Mouse (Mus musculus) induced T-regulatory cell, adult 2 months (primary cell): ENCODE results near the gene Mmp14.

Source experiments
- DNase-seq: peaks from one replicate; pipeline ENCODE4 v3.0.0-alpha.2; 2012; ENCODE audit warnings: low read depth

Mmp14 gene

DNA sequence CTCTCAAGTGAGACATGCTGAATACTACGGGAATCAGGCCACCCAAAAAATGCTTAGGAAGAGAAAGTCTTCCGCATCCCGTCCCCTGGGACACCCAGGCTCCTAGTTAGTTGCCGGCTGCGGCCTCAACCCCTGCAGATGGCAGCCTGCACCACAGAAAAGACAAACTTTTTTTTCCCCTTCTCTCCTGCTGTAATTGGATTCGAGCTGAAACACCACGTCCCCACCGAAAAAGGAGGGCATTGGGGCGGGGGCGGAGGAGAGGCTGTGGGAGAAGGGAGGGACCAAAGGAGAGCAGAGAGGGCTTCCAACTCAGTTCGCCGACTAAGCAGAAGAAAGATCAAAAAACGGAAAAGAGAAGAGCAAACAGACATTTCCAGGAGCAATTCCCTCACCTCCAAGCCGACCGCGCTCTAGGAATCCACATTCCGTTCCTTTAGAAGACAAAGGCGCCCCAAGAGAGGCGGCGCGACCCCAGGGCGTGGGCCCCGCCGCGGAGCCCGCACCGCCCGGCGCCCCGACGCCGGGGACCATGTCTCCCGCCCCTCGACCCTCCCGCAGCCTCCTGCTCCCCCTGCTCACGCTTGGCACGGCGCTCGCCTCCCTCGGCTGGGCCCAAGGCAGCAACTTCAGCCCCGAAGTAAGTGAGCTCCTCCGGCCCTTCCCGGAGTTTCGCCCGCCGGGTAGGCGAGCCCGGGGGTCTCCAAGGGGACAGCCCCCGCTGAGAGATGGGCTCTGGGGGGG lies at the start of gene Mmp14:
Mmp14 (plus strand) TSS at position 279 of the 744 bp plus-strand sequence.
- DNase-seq = no peak

DNA sequence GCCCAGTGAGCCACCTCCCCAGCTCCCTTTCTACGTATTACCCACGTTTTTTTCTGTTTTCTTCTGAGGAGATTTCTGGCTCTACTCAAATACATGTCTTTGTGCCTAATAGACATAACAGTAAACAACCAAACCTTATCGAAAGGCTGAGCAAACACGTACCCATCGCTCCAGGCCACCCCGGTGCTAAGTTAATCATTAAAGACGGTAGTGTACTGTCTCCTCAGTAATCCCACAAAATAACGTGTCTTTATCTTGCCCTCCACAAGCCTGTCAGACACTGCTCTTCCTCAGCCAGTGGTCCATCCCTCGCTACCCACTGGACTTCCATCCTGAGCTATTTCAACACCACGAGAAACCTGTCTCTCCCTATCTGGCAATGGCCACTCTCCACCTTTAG lies 49.6 kb upstream of the Mmp14 start:
- DNase-seq = no peak

DNA sequence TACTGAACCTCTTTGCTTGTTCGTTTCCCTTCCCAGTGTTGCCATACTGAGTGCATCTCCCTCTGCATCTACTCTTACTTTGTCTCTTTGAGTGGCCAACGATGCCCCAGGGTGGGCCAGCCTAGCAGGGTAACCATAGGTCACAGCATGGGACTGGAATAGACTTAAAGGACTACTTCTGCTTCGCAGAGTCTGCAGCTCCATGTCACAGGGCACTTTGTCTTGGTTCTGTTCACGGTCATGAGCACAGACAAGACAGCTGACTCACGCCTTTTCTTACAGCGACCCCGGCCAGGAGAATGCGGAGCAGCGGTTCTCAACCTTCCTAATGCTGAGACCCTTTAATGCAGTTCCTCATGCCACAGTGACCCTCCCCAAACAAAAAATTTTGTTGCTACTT lies 48.8 kb upstream of the Mmp14 start:
- no peak for DNase-seq

DNA sequence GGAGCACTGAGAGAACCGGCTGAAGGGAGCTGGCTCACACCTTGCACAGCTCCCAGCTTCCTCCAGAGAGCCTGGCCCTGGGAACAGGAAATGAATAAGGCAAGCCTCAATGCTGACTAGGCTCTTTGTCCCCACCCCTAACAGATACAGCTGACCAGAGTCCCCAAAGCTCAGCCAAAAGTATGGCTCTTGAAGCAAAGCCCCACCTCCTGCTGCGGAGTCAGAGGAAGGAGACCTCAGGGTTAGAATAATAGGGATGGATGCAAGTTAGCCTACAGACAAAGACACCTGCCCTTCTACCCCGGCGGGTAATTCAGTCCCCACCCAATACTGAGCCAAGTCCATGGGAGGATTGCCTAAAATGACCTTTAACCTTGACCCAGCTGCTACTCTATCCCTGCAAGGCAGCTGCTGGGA lies 48.0 kb upstream of the Mmp14 start:
- no peak for DNase-seq

DNA sequence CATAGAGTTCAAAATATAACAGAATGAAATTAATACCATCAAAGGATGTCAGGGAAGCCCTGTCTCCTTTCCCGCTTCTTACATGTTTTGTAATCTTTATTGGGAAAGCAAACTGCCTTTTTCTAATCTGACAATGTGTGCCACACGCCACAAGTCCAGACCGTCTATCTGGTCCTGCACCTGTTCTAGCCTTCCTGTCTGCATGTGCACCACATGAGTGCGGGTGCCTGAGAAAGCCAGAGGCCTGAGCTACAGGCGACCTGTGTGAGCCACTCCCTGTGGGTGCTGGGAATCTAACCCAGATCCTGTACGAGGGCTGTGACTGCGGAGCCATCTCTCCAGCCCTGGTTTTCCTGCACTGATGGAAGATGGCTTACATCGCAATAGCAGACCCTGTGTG lies 47.0 kb upstream of the Mmp14 start:
- DNase-seq = no peak

DNA sequence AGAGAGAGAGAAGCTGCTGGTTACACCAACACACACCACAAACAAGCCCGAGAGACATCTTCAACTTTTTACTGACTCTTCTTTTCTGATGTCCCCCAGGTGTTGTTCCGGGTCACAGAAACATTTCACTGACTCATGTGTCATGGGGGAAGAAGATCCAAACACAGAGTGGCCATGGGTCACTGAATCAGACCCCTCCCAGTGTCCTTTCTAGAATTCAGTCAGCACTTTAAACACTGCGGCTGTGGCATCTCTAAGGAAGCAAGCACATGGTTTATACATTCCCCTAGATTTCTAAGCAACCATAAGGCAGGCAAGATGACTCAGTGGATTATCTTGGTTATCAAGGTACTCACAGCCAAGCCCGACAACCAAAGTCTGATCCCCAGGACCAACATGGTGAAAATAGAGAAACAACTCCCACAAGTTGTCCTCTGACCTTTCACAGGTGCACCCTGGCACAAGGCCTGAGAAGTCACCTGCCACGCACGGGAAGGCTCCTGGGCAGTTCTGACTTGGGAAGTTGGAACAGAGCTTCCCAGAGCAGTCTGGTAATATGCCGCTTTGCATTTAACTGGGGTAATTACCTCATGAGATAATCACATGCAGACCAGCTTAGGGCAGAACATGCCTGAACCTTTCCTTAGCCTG lies 45.3 kb upstream of the Mmp14 start:
- DNase-seq = no peak

DNA sequence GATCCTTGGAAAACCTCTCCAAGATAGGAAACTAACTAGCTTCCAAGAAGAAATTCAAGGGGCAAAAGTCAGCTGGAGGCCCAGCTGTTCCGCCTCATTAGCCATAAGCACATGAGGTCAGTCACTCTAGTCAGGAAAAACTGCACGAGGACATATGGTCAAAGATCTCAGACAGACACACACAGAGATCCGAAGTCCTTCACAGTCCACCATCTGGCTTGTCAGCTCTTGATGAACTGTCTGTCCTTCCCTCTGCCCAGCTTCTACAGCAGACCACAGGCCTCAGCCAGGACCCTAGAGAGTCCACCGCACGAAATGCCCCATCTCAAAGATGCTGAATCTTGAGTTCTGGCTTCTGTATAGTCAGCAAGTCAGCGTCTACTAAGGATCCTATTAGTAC lies 43.9 kb upstream of the Mmp14 start:
- DNase-seq = no peak

DNA sequence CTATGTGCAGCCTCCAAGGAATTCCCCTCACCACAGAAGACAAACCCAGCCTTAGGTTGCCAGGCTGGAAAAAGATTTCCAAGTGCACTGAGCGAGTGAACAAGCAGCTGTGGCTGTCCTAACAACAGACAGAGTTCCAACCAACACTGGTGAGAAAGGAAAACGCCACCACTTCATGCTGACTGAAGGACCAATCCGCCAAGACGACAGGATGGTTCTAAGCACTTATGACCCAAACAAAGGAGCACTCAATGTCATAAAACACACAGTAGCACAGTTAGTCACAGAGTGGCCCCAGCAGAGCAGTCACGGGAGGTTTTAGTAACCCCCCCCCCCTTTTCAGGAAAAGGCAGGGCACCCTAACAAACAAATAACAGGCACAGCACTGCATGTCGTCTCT lies 40.6 kb upstream of the Mmp14 start:
- no peak for DNase-seq

DNA sequence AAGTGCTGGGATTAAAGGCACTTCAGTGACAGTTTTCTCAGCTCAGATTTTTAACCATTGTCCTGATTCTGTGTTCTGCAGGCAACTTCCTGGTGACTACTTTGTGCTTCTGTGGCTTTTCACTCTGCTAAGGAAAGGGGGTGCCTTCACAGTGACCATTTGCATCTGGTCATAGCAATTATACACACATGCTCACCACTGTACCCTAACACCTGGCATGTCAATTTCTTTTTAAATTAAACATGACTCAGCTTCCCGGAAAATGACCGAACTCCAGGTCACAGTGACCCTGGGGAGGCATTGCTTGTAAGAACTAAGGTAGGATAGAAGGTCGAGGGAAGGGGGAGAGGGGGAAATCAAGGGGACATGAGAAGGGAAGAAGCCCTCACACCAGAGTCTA lies 37.6 kb upstream of the Mmp14 start:
- no peak for DNase-seq

DNA sequence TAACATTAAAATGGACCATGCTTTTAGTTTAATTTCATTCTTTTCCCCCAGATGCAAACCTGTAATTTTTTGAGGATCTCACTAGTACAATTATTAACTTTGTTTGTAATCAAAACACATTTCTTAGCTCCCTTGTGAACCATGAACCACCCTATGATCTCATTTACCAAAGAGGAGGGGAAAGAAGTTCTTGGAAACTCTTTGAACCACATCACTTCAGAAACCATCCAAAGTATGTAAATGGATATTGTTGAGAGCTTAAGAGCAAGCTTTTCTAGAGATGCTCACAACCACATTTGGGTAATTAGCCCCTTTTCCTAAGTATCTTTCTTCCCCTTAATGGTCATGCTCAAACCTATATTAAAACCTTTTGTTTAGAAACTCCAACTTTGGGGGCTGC lies 37.1 kb upstream of the Mmp14 start:
- DNase-seq = no peak

DNA sequence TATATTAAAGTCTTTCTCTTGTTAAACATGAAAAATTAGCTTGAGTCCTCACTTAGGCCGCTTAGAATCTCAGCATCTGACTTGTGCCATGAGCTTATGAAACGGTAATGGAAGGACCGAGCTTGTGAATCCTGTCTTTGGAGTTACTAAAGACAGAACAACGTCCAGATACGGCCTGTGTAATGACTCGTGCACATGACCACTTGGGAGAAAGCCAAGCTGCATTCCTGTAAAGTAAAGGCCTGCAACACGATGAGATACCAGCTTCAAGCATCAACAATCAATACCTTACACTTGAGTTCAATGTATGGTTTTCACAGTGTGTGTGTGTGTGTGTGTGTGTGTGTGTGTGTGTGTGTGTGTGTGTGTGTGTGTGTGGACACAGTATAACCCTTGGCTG lies 34.7 kb upstream of the Mmp14 start:
- DNase-seq = no peak

DNA sequence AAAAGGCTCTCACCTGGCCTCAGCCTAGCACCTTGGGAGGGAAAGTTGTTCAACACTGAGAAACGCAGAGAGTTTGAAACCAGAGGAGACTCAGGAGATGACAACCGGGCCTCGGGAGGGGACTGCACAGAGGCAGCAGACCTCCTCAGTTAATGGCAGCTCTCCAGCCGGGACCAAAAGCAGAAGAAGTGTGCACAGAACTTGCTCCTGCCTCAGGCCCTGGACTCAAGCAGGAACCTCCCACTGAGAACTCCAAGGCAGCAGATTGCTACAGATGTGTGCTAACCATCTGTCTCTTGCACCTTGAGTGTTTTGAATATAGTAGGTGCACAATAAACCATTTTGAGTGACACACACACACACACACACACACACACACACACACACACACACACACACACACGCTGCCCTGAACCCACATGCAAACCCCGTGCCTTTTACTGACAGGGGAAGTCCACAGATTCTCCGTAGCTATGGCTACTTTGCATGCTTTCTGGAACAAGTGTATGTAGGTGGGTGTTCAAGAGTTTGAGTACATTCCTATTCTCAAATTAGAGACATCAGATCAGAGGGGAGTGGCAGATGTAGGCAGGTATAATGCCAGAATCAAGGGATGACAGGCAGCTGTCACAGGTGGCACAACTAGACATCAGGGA lies 33.4 kb upstream of the Mmp14 start:
- peak; percentile 62 for DNase-seq

DNA sequence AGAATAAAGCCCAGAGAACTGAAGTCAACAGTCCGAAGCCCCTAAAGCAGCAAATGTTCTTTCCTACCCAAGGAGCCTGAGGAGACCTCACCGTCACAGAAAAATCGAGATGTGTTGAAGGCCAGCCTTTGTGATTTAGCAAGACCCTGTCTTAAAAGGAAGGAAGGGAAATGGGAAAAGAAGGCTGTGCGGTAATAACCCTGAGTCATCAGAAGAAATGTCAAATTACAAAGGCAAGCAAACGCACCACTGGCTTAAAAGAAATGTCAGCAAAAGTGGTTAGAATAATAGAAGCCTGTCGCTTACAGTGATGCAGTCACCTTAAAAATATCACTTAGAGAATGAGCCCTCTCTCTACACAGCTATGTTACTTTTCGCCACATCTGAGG lies 32.9 kb upstream of the Mmp14 start:
- no peak for DNase-seq

DNA sequence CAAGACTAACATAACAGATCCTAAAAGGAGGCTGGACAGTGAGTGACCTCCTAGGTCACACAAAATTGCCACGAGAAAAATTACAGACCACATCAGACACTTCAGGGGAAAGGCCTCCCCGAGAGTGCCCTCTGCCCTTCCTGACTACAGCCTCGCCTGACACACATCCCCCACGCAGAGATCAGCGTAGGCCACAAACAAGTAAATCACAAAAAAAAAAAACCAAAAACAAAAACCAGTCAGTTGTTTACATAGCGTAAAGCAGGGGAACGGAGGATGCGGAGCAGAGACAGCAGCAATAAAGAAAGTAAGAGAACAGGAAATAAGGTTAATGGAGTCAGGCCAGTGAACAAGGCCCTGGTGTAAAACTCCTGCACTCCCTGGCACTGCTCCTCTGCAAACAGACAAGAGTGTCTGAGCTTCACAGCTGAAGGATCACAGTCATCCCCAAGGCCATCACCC lies 32.5 kb upstream of the Mmp14 start:
- DNase-seq = peak; percentile 74

DNA sequence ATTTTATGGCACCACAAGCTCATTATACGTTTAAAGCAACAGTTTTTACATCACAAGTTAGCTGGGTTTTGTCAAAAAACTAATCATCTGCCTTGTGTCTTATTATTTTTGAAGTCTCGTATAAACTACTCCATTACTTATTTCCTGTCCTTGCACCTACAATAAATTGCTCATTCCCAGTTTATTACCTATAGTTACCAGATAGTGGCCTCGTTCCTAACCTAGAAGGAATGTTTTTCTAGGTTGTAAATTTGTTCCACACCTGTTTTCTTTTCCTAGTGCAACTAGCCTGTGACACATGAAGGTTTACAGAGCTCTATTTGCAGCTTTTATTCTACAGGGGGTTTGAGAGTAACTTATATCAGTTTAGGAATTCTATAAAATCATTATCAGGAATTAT lies 29.7 kb upstream of the Mmp14 start:
- DNase-seq = no peak

DNA sequence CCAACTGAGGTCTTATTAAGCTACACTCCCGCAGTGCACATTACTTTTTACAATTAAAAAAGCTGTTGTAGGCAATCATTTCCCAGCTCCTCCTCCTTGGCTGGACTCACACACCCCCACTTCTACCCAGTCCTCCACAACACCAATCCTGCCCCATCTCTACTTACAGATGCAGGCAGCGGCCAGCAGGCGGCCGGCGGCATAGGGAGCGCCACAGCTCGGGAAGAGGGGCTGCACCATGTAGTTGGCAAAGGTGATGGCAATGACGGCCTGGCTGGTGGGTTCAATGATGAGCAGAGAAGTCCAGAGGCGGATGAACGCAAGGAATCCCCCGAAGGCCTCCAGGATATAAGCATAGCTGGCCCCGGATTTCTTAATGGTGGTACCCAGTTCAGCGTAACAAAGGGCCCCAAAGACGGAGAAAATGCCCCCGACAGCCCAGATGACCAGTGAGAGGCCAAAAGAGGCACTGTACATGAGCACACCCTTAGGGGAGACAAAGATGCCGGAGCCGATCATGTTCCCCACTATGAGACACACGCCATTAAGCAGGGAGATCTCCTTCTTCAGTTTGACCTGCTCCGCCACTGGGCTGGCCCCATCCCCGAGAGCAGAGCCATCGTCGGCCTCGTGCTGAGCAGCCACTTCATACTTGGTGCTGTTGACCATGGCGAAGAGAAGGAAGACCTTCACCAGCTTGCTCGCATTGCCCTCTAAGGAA lies 22.9 kb upstream of the Mmp14 start:
- no peak for DNase-seq

DNA sequence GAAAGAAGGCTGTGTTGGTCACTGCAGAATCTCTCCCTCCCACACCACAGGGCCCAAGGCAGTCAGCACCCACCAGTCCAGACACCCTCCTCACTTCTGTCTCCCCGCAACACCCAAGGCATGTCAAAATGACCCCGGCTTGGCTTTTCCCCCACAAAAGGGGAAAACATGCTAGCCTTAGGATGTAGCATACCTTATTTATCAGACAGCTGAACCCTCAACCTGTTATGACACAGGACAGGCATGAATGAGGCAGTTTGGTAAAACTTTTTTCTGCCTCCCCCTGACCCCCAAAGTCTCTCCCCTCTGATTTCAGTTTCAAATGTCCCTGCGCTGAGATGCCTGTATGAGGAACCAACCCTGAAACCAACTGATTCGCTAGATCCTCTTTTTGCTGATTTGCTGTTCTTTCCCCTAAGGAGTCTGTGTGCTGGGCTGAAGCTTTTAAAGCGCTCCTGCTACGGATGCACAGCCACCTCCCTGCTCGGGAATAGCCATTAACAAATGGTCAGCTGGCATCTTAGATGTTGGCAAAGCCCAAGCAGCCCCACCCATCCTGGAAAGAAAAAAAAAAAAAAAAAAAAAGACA lies 22.3 kb upstream of the Mmp14 start:
- no peak for DNase-seq

DNA sequence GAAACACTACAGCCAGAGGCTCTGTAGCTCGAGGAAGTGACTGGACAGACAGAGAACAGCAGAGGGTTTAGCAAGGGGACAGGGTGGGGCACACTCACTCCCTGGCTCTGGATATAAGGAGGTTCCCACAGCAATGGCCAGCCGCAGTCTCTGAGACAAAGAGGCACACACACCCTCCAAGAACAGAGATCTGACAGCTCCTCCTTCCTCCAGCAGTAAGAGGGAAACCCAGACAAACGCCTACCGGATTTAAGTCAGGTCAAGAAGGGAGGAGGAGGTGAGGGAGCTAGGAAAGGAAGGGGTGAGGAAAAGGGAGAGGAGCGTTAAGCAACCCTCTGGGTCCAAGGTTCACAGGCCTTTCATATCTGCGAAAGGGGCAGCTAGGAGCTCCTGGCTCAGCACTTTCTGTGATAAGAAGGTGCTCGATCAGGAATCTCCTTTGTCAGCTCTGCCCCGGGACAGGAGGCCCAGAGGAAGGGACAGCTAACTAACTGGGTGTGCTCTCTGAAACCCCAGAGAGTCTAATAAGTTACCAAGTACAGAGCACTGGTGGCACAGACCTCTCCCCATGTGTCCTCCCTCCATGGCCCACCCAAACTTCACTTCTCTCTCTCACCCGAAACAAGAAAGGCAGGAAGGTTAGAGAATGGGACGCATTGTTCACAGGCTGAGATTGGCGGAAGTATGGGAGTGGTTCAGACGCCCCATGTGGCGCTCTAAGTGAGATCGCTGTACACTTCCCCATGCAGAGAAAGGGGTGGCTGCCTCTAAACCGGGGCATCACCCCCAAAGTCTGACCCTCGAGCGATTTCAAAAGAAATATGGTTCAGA lies 21.2 kb upstream of the Mmp14 start:
- no peak for DNase-seq

DNA sequence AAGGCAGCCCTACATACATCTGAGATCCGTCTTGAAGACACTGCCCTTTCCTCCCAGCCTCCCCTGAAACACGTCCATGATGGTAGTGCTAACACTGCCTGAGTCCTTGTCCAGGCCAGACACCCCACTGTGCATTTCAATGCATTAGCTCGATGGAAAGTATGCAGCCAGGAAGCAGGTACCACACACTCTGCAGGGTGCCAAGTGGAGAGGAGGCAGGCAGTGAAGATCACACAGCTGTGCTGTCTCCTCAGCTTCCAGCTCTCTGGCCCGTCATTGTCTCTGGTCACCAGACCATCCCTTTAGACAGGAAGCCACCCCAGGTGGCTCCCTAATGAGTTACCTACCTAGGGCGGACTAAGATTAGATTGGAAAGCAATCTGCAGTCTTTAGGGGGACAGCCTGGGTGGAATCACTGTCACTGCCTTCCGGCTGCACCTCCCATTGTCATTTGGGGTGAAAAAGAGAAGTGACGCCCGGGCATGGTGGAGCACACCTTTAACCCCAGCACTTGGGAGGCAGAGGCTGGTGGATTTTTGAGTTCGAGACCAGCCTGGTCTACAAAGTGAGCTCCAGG lies 19.3 kb upstream of the Mmp14 start:
- no peak for DNase-seq

DNA sequence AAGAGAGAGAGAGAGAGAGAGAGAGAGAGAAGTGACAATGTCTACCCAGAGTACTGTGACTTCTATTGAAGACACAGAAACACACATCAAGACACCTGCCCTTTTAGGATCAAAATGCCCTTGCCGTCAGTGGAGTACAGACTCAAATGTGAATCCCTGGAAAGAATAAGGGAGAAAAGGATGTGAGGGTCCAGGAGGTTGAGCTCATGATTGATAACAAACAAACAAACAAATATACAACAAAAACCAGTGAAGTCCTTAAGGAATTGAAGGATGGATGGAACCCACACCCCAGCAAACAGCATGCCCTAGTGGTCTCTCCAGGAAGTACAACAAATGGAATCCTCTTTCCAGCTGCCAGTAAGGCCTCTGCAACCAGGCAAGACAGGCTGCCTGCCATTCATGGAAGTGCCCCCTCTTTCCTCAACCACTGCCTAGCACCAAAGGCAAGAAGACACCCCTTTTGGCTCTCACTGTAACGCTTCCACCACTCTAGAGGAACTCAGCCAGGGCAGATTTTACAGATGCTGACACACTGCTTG lies 18.7 kb upstream of the Mmp14 start:
- DNase-seq = peak; percentile 72
